Mouse (Mus musculus) common myeloid progenitor, adult 5-6 weeks (primary cell): ENCODE results near the gene Perm1. TPM values are rescaled to one million over a fixed set of nuclear protein-coding genes. Genes with fewer than 3 reads are reported as not detected.

Experiments used
- ATAC-seq: replicated peaks from 2 replicates; pipeline ENCODE4 v1.8.0; 2016; ENCODE audit warnings: low read depth, mild to moderate bottlenecking, moderate TSS enrichment, inconsistent platforms; ENCODE audit not compliant: poor library complexity, severe bottlenecking
- total RNA-seq: library from RNA; stranded (forward); fragments of 200-1000, 187-1606 nt; gene quantifications from 2 replicates; pipeline ENCODE4 v1.2.3, GENCODE M21; 2017

The Perm1 gene
- total RNA-seq, 1 experiment from 2014 or later, result 0.09 TPM

DNA sequence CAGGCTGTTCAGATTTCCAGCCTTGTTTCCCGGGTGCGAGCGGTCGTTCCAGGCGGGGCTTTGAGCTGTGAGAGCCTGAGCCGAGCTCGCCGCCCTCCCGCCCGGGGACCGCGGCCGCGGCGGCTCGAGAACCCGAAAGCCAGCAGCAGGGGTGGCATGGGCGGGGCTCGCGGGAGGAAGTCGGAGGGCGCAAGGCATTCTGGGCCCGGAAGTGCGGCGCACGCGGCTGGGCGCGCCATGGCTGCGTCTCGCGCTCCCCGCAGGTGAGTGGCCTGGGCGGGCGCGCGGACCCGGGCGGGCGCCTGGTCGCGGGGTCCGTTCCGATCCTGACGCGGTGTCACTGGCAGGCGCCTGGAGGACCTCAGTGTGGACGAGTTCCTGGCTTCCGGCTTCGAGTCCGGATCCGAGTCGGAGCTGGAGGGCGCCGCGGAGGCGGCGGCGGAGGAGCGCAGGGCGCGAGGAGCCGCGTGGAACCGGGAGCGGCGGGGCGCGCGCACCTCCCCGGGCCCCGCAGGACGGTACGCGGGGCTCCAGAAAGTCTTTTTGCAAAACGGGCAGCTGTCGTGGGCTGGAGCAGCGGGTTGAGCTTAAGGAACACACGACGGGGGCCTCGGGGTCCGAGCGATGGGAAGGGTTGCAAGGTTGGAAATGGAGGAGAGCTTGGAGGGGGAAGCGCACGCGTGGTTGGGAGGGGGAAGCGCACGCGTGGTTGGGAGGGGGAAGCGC is 20.3 kb downstream of the Perm1 start, which contains the start of gene Noc2l:
Gene Noc2l, plus strand, starts transcription at position 203 of the 726 bp plus-strand sequence.
- ATAC-seq, result peak; percentile 72

GRCm38 (mm10) chr4:156236651-156237447 is 21.2 kb downstream of the Perm1 start:
- ATAC-seq, result no peak

GRCm38 (mm10) chr4:156249567-156249966 is 33.9 kb downstream of the Perm1 start:
- ATAC-seq, result no peak

GRCm38 (mm10) chr4:156251081-156251480 is 35.4 kb downstream of the Perm1 start:
- ATAC-seq, result no peak

DNA sequence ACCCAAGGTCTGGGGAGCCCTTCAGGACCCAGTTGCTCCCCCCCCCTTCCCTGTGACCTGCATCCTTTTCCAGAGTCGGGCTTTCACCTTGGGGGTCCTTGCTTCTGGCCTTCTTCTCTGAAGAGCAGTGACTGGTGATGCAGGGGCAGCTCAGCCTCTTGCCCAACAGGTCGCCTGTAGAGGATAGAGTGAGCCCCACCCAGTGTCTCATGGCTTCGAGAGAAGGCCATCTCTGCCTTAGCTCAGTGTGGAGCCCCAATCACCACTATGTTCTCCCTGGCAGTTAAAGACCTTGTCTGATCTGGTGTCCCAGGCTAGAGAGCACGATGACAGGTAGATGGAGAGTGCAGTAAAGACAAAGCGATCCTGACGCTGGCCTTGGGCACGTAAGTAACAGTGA is 36.5 kb downstream of the Perm1 start:
- ATAC-seq, result no peak

GRCm38 (mm10) chr4:156252619-156253018 is 37.0 kb downstream of the Perm1 start:
- ATAC-seq, result no peak

DNA sequence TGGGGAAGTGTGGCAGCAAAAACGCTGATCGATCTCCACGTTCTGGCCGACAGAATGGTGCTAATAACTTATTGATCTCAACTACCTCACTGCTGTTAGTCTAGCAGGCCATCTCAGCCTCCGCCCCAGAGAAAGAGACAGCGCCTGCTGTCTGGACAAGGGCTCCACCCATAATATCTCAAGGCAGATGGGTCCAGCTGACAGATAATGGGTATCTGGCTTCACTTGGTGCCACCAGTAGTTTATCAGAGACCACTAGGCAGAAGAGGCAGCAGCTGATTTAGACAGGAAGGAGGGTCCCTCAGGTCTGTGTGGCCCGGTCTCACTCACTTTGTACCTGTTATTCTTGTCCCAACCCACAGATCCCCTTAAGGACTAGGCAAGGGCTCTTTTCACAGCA is 37.4 kb downstream of the Perm1 start:
- ATAC-seq, result peak; percentile 46

- ATAC-seq, result peak; percentile 27; the same call in 1 of the 2 replicates
Measured at GRCm38 (mm10) chr4:156254361-156255077, 38.9 kb downstream of the Perm1 start.

DNA sequence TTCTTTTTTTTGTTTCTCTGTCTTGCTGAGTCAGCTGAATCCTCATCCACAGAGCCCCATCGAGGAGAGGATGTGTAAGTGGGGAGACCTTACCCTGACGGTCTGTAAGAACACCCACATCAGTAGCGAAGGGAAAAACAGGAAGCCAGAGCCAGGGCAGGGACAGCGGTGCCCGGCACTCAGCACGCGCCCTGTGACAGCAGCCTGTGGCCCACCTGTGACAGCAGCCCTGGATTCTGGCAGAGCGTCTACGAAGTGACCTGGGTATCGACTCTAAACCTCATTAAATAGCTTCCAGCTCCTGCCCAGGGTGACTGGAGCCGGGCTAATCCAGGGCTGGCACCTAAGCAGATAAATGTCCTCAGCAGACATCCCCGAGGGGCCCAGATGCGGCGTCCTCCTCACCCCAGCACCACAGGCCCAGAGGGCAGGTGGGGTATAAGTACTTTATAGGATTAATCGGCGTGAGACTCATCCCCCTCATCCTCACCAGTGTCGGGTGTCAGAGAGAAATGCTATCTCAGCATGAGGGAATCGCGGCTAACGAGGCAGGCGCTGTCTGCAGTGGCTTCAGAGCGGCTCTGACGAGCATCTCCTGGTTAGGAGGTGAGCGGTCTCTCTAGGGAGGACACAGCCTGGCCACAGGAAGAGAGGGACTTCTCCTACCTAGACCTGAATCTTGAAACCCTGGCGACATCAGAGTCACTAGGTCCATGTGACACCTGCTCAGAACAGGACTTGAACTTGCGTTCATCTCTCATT is 39.6 kb downstream of the Perm1 start, which contains the start of gene Samd11:
Gene Samd11, minus strand, starts transcription at position 580 of the 762 bp plus-strand sequence.
- peak; percentile 61 for ATAC-seq

Other genes with a start within 250 kb of the Perm1 start
- gene B3galt6, start 223.2 kb upstream of the Perm1 start, total RNA-seq, result 7.5 and 9.0 TPM in 2 replicates
- gene Sdf4, start 223.0 kb upstream of the Perm1 start, total RNA-seq, result 125 and 157 TPM in 2 replicates
- gene Tnfrsf4, start 202.0 kb upstream of the Perm1 start, total RNA-seq, result not detected in 2 replicates
- 6.1 and 9.8 TPM in 2 replicates for gene Tnfrsf18, start 189.7 kb upstream of the Perm1 start, total RNA-seq
- gene Ttll10, start 156.5 kb upstream of the Perm1 start, total RNA-seq, result not detected in 2 replicates
- 34.1 and 42.2 TPM in 2 replicates for gene 9430015G10Rik, start 105.9 kb upstream of the Perm1 start, total RNA-seq
- gene Rnf223, start 85.4 kb upstream of the Perm1 start, total RNA-seq, result 0.05 TPM in 1 of 2 replicates, not detected in the other
- gene Agrn, start 18.4 kb upstream of the Perm1 start, total RNA-seq, result 1.5 and 2.0 TPM in 2 replicates
- 3.7 TPM in 1 of 2 replicates, not detected in the other for gene Isg15, start 15.1 kb upstream of the Perm1 start, total RNA-seq
- 0.18 and 3.1 TPM in 2 replicates for gene AW011738, start 12.6 kb upstream of the Perm1 start, total RNA-seq
- gene Plekhn1, start 19.0 kb downstream of the Perm1 start, total RNA-seq, result 12.9 and 16.8 TPM in 2 replicates
- 141 and 157 TPM in 2 replicates for gene Noc2l, start 20.1 kb downstream of the Perm1 start, total RNA-seq
- 0.10 and 0.82 TPM in 2 replicates for gene Samd11, start 39.8 kb downstream of the Perm1 start, total RNA-seq
- not detected in 2 replicates for gene Vmn2r-ps159, start 115.2 kb downstream of the Perm1 start, total RNA-seq